Mouse (Mus musculus): ENCODE measurements around the gene Usp54. TPM values are rescaled to one million over a fixed set of nuclear protein-coding genes. Genes with fewer than 3 reads are reported as not detected.
A peak's percentile ranks its signal among the peaks of the same experiment; 100 is the strongest.

The Usp54 gene
- polyA plus RNA-seq, 1 experiment from 2014 or later, result 21.0 TPM

DNA sequence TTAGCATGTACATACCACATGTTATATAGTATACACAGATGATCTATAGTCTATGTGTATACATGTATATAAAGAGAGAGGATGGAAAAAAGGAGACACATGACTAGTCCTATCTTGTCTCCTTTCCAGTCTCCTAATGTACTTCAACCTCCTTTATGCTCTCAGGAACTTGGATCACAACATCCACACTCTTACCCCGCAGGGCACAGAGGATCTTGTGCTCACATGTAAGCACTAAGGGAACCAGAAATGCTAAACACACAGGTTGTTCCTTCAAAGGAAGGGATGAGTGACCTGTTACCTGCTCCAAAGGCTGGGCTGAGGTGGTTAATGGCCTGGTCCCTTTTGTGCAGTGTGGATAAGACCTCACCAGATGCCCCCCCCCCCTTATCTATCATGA is 28.0 kb downstream of the Usp54 start:
- Histone ChIP-seq H3K9ac (ENCODE audit: low read length) (no peak overlapping the region), H3K27ac (ENCODE audit: low read depth, low read length) (no peak overlapping the region), H3K36me3 (ENCODE audit: control insufficient read depth, insufficient read depth, low read length) (no peaks in the 10 kb centered on the region), H3K4me3 (ENCODE audit: low read depth, low read length) (no peak overlapping the region), H3K4me2 (ENCODE audit: low read depth, low read length, severe bottlenecking) (no peak overlapping the region), H3K9me3 (ENCODE audit: control insufficient read depth, low read length) (no peaks in the 10 kb centered on the region), H3K4me1 (replicated peaks; ENCODE audit: control insufficient read depth, insufficient read depth, low read length) (no peaks in the 10 kb centered on the region), H3K27me3 (ENCODE audit: control insufficient read depth, insufficient read depth, low read length) (no peaks in the 10 kb centered on the region)
- no peak for DNase-seq (ENCODE audit: low spot score)
- no peak for ATAC-seq (replicated peaks; ENCODE audit: low FRiP score)
- WGBS, result 91% methylated on average over 1 of the region's 1 CpGs

DNA sequence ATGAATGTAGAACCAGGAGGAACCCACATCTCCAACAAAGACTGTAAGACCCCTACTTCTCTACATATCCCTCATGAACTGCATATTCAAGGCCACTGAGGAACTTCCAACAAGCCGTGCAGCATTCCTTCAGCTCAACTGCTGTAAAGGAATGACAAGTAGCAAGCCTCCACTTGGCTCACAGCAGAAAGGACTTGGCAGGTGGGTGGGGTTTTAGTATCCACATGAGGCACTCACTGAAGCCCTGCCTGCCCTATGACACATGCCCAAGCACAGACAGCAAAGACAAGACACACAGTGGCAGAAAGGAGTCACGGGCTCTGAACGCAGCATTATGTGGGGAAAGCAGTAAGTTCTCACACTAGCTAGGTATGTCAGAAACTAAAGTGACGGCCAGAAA is 30.7 kb downstream of the Usp54 start:
- no peaks in the 10 kb centered on the region; the same call in 1 of the 2 replicates for H3K36me3 ChIP-seq (ENCODE audit: control insufficient read depth, insufficient read depth, low read length)
- DNase-seq (ENCODE audit: low spot score), result no peak
- 91% methylated on average over 4 of the region's 4 CpGs for WGBS

DNA sequence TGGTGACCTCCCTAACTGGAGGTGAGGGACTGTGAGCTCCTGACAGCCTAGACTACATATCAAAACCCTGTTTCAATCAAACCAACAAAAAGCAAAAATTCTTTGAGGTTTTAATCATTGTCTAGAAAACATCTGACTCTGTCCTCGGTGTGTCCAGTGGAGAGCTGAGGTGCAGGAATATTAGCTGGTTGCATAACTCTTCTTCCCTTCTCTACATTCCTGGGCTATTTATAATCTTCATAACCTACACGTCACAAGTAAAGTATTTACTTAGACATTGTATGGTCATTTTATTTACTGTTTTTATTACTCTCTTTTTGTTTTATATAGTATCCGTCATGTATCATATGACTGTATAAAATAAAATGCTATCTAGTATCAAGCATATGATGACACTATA is 31.3 kb downstream of the Usp54 start:
- Histone ChIP-seq H3K4me1 (replicated peaks; ENCODE audit: control insufficient read depth, insufficient read depth, low read length) (no peaks in the 10 kb centered on the region), H3K9me3 (ENCODE audit: control insufficient read depth, low read length) (no peaks in the 10 kb centered on the region), H3K36me3 (ENCODE audit: control insufficient read depth, insufficient read depth, low read length) (no peaks in the 10 kb centered on the region; the same call in 1 of the 2 replicates), H3K27ac (ENCODE audit: low read depth, low read length) (no peak overlapping the region), H3K4me2 (ENCODE audit: low read depth, low read length, severe bottlenecking) (no peak overlapping the region), H3K9ac (ENCODE audit: low read length) (no peak overlapping the region), H3K27me3 (ENCODE audit: control insufficient read depth, insufficient read depth, low read length) (no peaks in the 10 kb centered on the region), H3K4me3 (ENCODE audit: low read depth, low read length) (no peak overlapping the region)
- DNase-seq (ENCODE audit: low spot score) (no peak), ATAC-seq (replicated peaks; ENCODE audit: low FRiP score) (no peak)
- WGBS, result 91% methylated on average over 3 of the region's 3 CpGs

More for the DNA sequence above, 30.7 kb downstream of the Usp54 start:
- Histone ChIP-seq H3K27me3 (ENCODE audit: control insufficient read depth, insufficient read depth, low read length) (no peaks in the 10 kb centered on the region), H3K9ac (ENCODE audit: low read length) (no peak overlapping the region), H3K9me3 (ENCODE audit: control insufficient read depth, low read length) (no peaks in the 10 kb centered on the region), H3K4me1 (replicated peaks; ENCODE audit: control insufficient read depth, insufficient read depth, low read length) (no peaks in the 10 kb centered on the region), H3K4me2 (ENCODE audit: low read depth, low read length, severe bottlenecking) (no peak overlapping the region), H3K4me3 (ENCODE audit: low read depth, low read length) (no peak overlapping the region), H3K27ac (ENCODE audit: low read depth, low read length) (no peak overlapping the region)
- ATAC-seq (replicated peaks; ENCODE audit: low FRiP score), result no peak

DNA sequence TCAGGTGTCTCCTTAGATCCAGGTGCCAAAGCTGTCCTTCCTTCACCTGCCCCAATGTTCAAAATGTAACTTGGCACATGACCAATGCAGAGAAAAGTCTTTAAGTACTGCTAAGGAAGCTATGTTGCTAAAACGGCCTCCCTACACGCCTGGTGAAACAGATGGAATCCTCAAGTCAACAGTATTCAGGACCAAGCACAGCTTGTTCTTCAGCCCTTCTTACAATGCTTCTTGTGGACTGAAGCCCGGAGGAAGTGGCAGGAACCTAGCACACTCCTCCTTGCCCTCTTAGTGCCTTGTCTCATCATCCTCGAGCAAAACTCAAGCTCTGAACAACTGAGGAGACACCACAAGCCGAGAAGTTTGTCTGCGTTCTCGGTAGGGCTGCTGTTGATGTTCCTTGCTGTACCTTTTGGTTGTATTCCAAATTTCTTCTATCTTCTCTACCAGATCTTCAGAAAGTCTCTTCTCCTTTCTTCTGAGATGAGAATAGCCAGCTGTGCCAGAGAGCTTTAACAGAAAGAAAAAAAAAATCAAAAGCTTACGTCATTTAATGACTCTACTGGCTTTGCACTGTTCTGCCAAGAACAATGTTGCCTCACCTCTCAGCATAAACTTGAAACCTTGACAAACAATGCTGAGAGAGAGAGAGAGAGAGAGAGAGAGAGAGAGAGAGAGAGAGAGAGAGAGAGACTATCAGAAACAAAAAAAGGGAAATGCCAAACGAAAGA is 33.3 kb downstream of the Usp54 start:
- no peaks in the 10 kb centered on the region for H3K27me3 ChIP-seq (ENCODE audit: control insufficient read depth, insufficient read depth, low read length)
- no peak for ATAC-seq (replicated peaks; ENCODE audit: low FRiP score)
- no peaks in the 10 kb centered on the region; the same call in 1 of the 2 replicates for H3K36me3 ChIP-seq (ENCODE audit: control insufficient read depth, insufficient read depth, low read length)
- H3K9me3 ChIP-seq (ENCODE audit: control insufficient read depth, low read length), result no peaks in the 10 kb centered on the region
- H3K4me2 ChIP-seq (ENCODE audit: low read depth, low read length, severe bottlenecking), result no peak overlapping the region
- H3K4me3 ChIP-seq (ENCODE audit: low read depth, low read length), result no peak overlapping the region
- H3K27ac ChIP-seq (ENCODE audit: low read depth, low read length), result no peak overlapping the region
- no peak for DNase-seq (ENCODE audit: low spot score)
- H3K9ac ChIP-seq (ENCODE audit: low read length), result no peak overlapping the region
- no peaks in the 10 kb centered on the region for H3K4me1 ChIP-seq (replicated peaks; ENCODE audit: control insufficient read depth, insufficient read depth, low read length)
- WGBS, result 91% methylated on average over 9 of the region's 9 CpGs

DNA sequence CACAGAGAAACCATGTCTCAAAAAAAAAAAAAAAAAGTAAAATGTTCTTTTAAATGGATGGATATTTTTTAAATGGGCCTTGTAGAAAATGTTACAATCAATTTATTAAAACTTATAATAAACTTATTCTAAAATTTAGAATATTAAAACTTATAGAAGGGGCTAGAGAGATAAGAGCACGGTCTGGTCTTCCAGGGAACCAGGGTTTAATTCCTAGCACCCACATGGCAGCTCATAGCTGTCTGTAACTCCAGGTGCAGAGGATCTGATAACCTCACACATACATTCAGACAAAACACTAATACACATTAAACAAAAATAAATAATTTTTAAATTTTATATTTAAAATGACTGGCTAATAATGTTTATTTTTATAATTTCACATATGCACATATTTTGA is 39.6 kb downstream of the Usp54 start:
- ATAC-seq (replicated peaks; ENCODE audit: low FRiP score) (no peak), DNase-seq (ENCODE audit: low spot score) (no peak)
- no peak overlapping the region for H3K9ac ChIP-seq (ENCODE audit: low read length)
- no peak overlapping the region for H3K27ac ChIP-seq (ENCODE audit: low read depth, low read length)
- no peaks in the 10 kb centered on the region for H3K4me1 ChIP-seq (replicated peaks; ENCODE audit: control insufficient read depth, insufficient read depth, low read length)
- no peaks in the 10 kb centered on the region for H3K9me3 ChIP-seq (ENCODE audit: control insufficient read depth, low read length)
- WGBS, result 85% methylated on average over 1 of the region's 1 CpGs
- H3K4me2 ChIP-seq (ENCODE audit: low read depth, low read length, severe bottlenecking), result no peak overlapping the region
- H3K36me3 ChIP-seq (ENCODE audit: control insufficient read depth, insufficient read depth, low read length), result no peaks in the 10 kb centered on the region
- no peaks in the 10 kb centered on the region for H3K27me3 ChIP-seq (ENCODE audit: control insufficient read depth, insufficient read depth, low read length)
- H3K4me3 ChIP-seq (ENCODE audit: low read depth, low read length), result no peak overlapping the region

DNA sequence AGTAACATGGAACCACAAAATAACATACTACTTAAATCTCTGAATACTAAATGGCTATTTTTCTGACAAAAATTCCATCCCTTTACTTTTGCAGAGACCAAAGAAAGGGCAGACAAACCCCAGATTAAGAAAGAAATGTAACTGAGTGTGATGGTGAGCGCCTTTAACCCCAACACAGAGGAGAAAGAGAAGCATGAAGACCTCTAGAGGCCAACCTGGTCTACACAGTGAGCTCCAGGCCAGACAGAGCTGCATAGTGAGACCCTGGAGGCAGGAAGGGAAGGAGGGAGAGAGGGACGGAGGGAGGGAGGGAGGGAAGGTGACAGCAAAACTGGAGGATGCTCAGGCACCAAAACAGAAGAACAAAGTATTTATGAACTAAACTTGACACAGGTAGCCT is 40.7 kb downstream of the Usp54 start:
- Histone ChIP-seq H3K4me1 (replicated peaks; ENCODE audit: control insufficient read depth, insufficient read depth, low read length) (0 out of 2 replicates have a peak, but pooled peaks cover 6% of the 10 kb centered on the region), H3K9me3 (ENCODE audit: control insufficient read depth, low read length) (no peaks in the 10 kb centered on the region), H3K27me3 (ENCODE audit: control insufficient read depth, insufficient read depth, low read length) (no peaks in the 10 kb centered on the region), H3K36me3 (ENCODE audit: control insufficient read depth, insufficient read depth, low read length) (no peaks in the 10 kb centered on the region), H3K4me3 (ENCODE audit: low read depth, low read length) (no peak overlapping the region), H3K27ac (ENCODE audit: low read depth, low read length) (no peak overlapping the region), H3K9ac (ENCODE audit: low read length) (no peak overlapping the region), H3K4me2 (ENCODE audit: low read depth, low read length, severe bottlenecking) (no peak overlapping the region)
- ATAC-seq (replicated peaks; ENCODE audit: low FRiP score), result no peak
- no peak for DNase-seq (ENCODE audit: low spot score)
- WGBS, result 48% methylated on average over 2 of the region's 2 CpGs

DNA sequence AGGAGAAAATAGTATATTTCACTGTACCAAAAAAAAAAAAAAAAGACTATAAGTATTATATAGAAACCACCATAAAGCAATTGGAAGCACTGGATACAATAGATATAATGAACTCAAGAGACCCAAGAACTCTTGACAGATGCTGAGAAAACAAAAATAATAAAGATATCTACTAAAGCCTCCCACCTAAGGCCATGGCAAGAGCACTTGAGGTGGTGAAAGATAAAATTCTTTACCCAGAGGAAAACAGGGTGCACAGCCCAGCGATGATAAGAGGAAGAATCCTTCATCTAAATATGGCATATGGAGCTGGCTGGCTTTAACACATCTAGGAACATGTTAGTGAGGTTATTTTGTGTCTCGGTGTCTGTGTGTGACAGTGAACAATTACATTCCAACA is 41.3 kb downstream of the Usp54 start:
- H3K36me3 ChIP-seq (ENCODE audit: control insufficient read depth, insufficient read depth, low read length), result no peaks in the 10 kb centered on the region
- no peaks in the 10 kb centered on the region for H3K9me3 ChIP-seq (ENCODE audit: control insufficient read depth, low read length)
- H3K4me2 ChIP-seq (ENCODE audit: low read depth, low read length, severe bottlenecking), result no peak overlapping the region
- ATAC-seq (replicated peaks; ENCODE audit: low FRiP score) (no peak), DNase-seq (ENCODE audit: low spot score) (no peak)
- no peak overlapping the region for H3K4me3 ChIP-seq (ENCODE audit: low read depth, low read length)
- H3K27me3 ChIP-seq (ENCODE audit: control insufficient read depth, insufficient read depth, low read length), result no peaks in the 10 kb centered on the region
- 90% methylated on average over 2 of the region's 2 CpGs for WGBS
- H3K9ac ChIP-seq (ENCODE audit: low read length), result no peak overlapping the region
- H3K4me1 ChIP-seq (replicated peaks; ENCODE audit: control insufficient read depth, insufficient read depth, low read length), result 0 out of 2 replicates have a peak, but pooled peaks cover 6% of the 10 kb centered on the region
- no peak overlapping the region for H3K27ac ChIP-seq (ENCODE audit: low read depth, low read length)

DNA sequence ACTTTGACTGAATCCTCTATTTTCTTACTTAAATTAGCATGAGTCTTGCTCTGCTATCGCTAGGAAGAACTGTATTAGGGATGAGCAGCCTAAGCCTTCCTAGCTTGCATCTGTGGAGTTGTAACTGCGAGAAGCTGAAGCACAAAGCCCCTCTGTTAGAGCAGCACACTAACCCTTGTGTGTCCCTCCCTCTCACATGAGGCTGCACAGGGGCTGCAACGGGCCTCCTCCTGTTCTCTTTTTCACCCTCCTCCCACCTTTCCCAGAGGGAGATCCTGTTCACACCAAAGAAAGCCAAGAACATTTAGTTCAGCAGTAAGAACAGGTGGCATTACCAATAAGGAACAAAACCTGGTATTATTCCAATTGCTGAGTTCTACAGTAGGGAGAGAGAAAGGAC is 45.1 kb downstream of the Usp54 start:
- Histone ChIP-seq H3K27ac (ENCODE audit: low read depth, low read length) (peak overlapping the region; percentile 26; the same call in 1 of the 2 replicates), H3K27me3 (ENCODE audit: control insufficient read depth, insufficient read depth, low read length) (no peaks in the 10 kb centered on the region), H3K4me1 (replicated peaks; ENCODE audit: control insufficient read depth, insufficient read depth, low read length) (0 out of 2 replicates have a peak, but pooled peaks cover 6% of the 10 kb centered on the region), H3K4me3 (ENCODE audit: low read depth, low read length) (no peak overlapping the region), H3K9me3 (ENCODE audit: control insufficient read depth, low read length) (no peaks in the 10 kb centered on the region), H3K9ac (ENCODE audit: low read length) (no peak overlapping the region), H3K4me2 (ENCODE audit: low read depth, low read length, severe bottlenecking) (no peak overlapping the region), H3K36me3 (ENCODE audit: control insufficient read depth, insufficient read depth, low read length) (no peaks in the 10 kb centered on the region)
- DNase-seq (ENCODE audit: low spot score) (no peak), ATAC-seq (replicated peaks; ENCODE audit: low FRiP score) (no peak)
- WGBS, result 9% methylated on average over 3 of the region's 3 CpGs

DNA sequence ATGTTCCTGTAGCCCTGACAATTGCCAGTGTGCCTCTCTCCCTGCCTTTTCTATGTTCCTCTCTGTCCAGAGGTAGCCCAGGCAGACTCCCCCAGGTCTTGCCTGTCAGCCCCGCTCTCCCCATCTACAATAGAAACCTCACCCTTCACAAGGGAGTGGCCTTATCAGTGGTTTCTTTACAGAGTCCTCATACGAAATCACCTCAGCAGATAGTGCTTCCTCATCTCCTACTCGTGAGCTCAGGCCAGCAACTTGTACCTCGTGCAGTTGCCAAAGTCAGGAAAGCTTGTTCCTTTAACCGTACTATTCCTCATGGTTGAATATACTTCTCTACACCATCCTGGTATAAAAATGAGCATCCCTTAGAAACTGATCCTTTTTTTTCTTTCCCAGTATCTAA is 53.4 kb downstream of the Usp54 start:
- no peaks in the 10 kb centered on the region for H3K27me3 ChIP-seq (ENCODE audit: control insufficient read depth, insufficient read depth, low read length)
- H3K9me3 ChIP-seq (ENCODE audit: control insufficient read depth, low read length), result no peaks in the 10 kb centered on the region
- no peak for DNase-seq (ENCODE audit: low spot score)
- H3K4me1 ChIP-seq (replicated peaks; ENCODE audit: control insufficient read depth, insufficient read depth, low read length), result no peaks in the 10 kb centered on the region
- H3K4me3 ChIP-seq (ENCODE audit: low read depth, low read length), result no peak overlapping the region
- H3K36me3 ChIP-seq (ENCODE audit: control insufficient read depth, insufficient read depth, low read length), result no peaks in the 10 kb centered on the region
- H3K4me2 ChIP-seq (ENCODE audit: low read depth, low read length, severe bottlenecking), result no peak overlapping the region
- ATAC-seq (replicated peaks; ENCODE audit: low FRiP score), result no peak
- WGBS, result 89% methylated on average over 5 of the region's 5 CpGs
- no peak overlapping the region for H3K9ac ChIP-seq (ENCODE audit: low read length)
- H3K27ac ChIP-seq (ENCODE audit: low read depth, low read length), result no peak overlapping the region
